Mouse (Mus musculus): ENCODE measurements around the gene Klhl29.

- no peak for TF ChIP-seq CTCF (IDR thresholded peaks at IDR 0.05; ENCODE audit: borderline replicate concordance, insufficient read depth, low read length)
- TF ChIP-seq POLR2A (IDR thresholded peaks at IDR 0.05; ENCODE audit: low read depth, low read length): no peak
Measured at GRCm38 (mm10) chr12:5243867-5244266, 131.6 kb downstream of the Klhl29 start.
